In the genomic region with DNA sequence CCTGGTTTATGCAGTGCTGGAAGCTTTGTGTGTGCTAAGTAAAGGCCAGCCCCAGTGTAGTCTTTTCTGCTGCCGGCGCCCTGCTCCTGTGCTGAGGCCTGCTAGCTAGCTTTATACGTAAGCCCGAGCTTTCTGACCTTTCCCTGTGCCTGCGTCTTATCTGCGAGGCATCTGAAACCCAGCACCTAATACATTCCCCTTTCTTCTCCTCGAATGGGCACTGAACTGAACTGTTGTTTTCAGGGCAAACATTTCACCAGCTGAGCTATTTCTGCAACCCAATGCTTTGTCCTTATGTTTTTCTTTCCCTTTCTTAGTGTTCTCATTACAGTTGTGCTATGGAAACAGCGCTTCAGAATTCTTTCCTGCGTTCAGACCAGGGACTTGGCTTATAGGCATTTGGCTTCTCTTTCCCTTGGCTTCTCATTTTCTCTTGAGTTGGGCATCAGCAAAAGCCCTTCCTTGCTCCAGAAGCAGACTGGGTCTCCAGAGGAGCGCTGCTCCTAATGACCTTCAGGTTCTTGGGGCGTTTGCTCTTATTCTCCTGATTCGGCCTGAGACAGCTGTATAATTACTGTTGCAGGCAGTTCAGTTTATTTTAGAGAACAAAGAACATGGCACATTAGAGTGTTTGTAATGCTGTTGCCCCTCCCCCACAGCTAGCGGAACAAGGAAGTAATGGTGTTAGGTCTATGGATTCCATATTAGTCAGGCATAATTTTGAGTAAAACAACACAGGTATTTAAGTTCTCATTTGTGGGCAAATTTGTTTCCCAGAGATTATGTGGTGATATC, we compare ENCODE assay signal across 8 mouse cellular contexts.
DNase-seq lines count a peak whose midpoint lies in the region; ATAC-seq and TF ChIP-seq lines count a peak whose summit lies in the region.

No protein-coding gene starts in this region.

- 9% methylated on average over 13 of the region's 13 CpGs for WGBS in forebrain, embryonic 13.5 days
- WGBS in kidney, postnatal 0 days, result 23% methylated on average over 13 of the region's 13 CpGs
- 20% methylated on average over 13 of the region's 13 CpGs for WGBS in midbrain, embryonic 14.5 days

- no peaks in the 10 kb centered on the region for H3K9me3 ChIP-seq in forebrain, embryonic 13.5 days (replicated peaks)
- H3K9me3 ChIP-seq in kidney, postnatal 0 days (replicated peaks; ENCODE audit: low read length), result no peaks in the 10 kb centered on the region
- H3K9me3 ChIP-seq in midbrain, embryonic 14.5 days (ENCODE audit: control insufficient read depth, low read length), result no peaks in the 10 kb centered on the region

- H3K4me2 ChIP-seq in forebrain, embryonic 13.5 days, result peak overlapping the region; percentile 27
- peak overlapping the region; percentile 35; the same call in 1 of the 2 replicates for H3K4me2 ChIP-seq in kidney, postnatal 0 days (ENCODE audit: low read length)
- peak overlapping the region; percentile 18; the same call in 1 of the 2 replicates for H3K4me2 ChIP-seq in midbrain, embryonic 14.5 days (ENCODE audit: low read length)

- H3K36me3 ChIP-seq in testis, adult 2 months (ENCODE audit: control insufficient read depth, insufficient read depth, low read length), result no peaks in the 10 kb centered on the region
- H3K36me3 ChIP-seq in forebrain, embryonic 13.5 days (ENCODE audit: poor library complexity, severe bottlenecking), result no peaks in the 10 kb centered on the region
- H3K36me3 ChIP-seq in kidney, postnatal 0 days (ENCODE audit: insufficient read depth, low read length), result no peaks in the 10 kb centered on the region
- H3K36me3 ChIP-seq in midbrain, embryonic 14.5 days (ENCODE audit: control insufficient read depth, insufficient read depth, low read length), result no peaks in the 10 kb centered on the region

- peak; percentile 65; the same call in 1 of the 2 replicates for ATAC-seq in forebrain, embryonic 13.5 days
- no peak for ATAC-seq in kidney, postnatal 0 days (replicated peaks; ENCODE audit: low FRiP score, low read depth)
- ATAC-seq in midbrain, embryonic 14.5 days (ENCODE audit: low FRiP score, low TSS enrichment), result no peak

- no peak overlapping the region for H3K4me3 ChIP-seq in testis, adult 2 months (ENCODE audit: control insufficient read depth, low read depth, low read length)
- no peak overlapping the region for H3K4me3 ChIP-seq in forebrain, embryonic 13.5 days
- no peak overlapping the region for H3K4me3 ChIP-seq in kidney, postnatal 0 days (replicated peaks; ENCODE audit: low read depth, low read length)
- no peak overlapping the region for H3K4me3 ChIP-seq in midbrain, embryonic 14.5 days (replicated peaks; ENCODE audit: low read depth, low read length)

- peak overlapping the region; percentile 74 for H3K27ac ChIP-seq in testis, adult 2 months (ENCODE audit: control insufficient read depth, insufficient read depth, low read depth, low read length)
- H3K27ac ChIP-seq in forebrain, embryonic 13.5 days, result peak overlapping the region; percentile 84
- H3K27ac ChIP-seq in kidney, postnatal 0 days, result peak overlapping the region; percentile 89
- peak overlapping the region; percentile 80 for H3K27ac ChIP-seq in midbrain, embryonic 14.5 days (replicated peaks; ENCODE audit: low read depth, low read length)

- DNase-seq in testis, postnatal 10 days (ENCODE audit: low spot score), result no peak
- DNase-seq in kidney, postnatal 0 days (ENCODE audit: low spot score), result peak; percentile 73
- peak; percentile 69 for DNase-seq in midbrain, embryonic 14.5 days
- DNase-seq in left cerebral cortex, adult 8-10 months (ENCODE audit: low spot score in 2 of 2), result no peak
- no peak for DNase-seq in left cerebral cortex, adult 11 months (ENCODE audit: low spot score)
- DNase-seq in layer of hippocampus, adult 18-20 months (ENCODE audit: low spot score in 2 of 2), result no peak

- H3K9ac ChIP-seq in forebrain, embryonic 13.5 days, result peak overlapping the region; percentile 39
- peak overlapping the region; percentile 18; the same call in 1 of the 2 replicates for H3K9ac ChIP-seq in kidney, postnatal 0 days (ENCODE audit: low read depth, low read length)
- H3K9ac ChIP-seq in midbrain, embryonic 14.5 days (replicated peaks; ENCODE audit: low read length), result no peak overlapping the region; the same call in 1 of the 2 replicates

- peaks cover 12% of the 10 kb centered on the region for H3K4me1 ChIP-seq in testis, adult 2 months (ENCODE audit: control insufficient read depth, insufficient read depth, low read length)
- H3K4me1 ChIP-seq in forebrain, embryonic 13.5 days, result peaks cover 72% of the 10 kb centered on the region
- peaks cover 56% of the 10 kb centered on the region for H3K4me1 ChIP-seq in kidney, postnatal 0 days (replicated peaks; ENCODE audit: insufficient read depth, low read length)
- peaks cover 69% of the 10 kb centered on the region for H3K4me1 ChIP-seq in midbrain, embryonic 14.5 days (ENCODE audit: control insufficient read depth, insufficient read depth, low read length)

- TF ChIP-seq CTCF in testis, adult 2 months (IDR thresholded peaks at IDR 0.05; ENCODE audit: control insufficient read depth, insufficient read depth, insufficient replicate concordance, low read depth, low read length), result no peak
- TF ChIP-seq CTCF in kidney, postnatal 0 days (IDR thresholded peaks at IDR 0.05; ENCODE audit: low read depth), result no peak

- TF ChIP-seq POLR2A in testis, adult 2 months (IDR thresholded peaks at IDR 0.05; ENCODE audit: control insufficient read depth, low read depth, low read length), result no peak

- H3K27me3 ChIP-seq in testis, adult 2 months (ENCODE audit: control insufficient read depth, insufficient read depth, low read length), result no peaks in the 10 kb centered on the region
- no peaks in the 10 kb centered on the region for H3K27me3 ChIP-seq in forebrain, embryonic 13.5 days
- H3K27me3 ChIP-seq in kidney, postnatal 0 days (ENCODE audit: insufficient read depth, low read length), result no peaks in the 10 kb centered on the region
- no peaks in the 10 kb centered on the region for H3K27me3 ChIP-seq in midbrain, embryonic 14.5 days (ENCODE audit: control insufficient read depth, insufficient read depth, low read length)

Comparison
In these comparisons a context has a peak if more than half of its experiments do, and no peak if none do; other contexts are left out.
1. DNase-seq: peak in kidney, postnatal 0 days (single experiment) and midbrain, embryonic 14.5 days (single experiment); none in testis, postnatal 10 days (single experiment), left cerebral cortex, adult 8-10 months (0 of 2), left cerebral cortex, adult 11 months (single experiment) and layer of hippocampus, adult 18-20 months (0 of 2).
2. Peak in every context shown above with its lines, with median percentiles within 50 percentile points of each other: H3K27ac ChIP-seq and H3K4me2 ChIP-seq.